Mouse (Mus musculus) frontal cortex, adult 2 months (tissue): ENCODE results near the gene Shisa2. TPM values are rescaled to one million over a fixed set of nuclear protein-coding genes. Genes with fewer than 3 reads are reported as not detected.

Experiments
- polyA plus RNA-seq: library from polyadenylated mRNA; depleted of rRNA; stranded (reverse); fragments of >200 nt; gene quantifications from 2 replicates; pipeline ENCODE4 v1.2.3, GENCODE M21; 2012; rRNA removed

Gene Shisa2
- polyA plus RNA-seq, 1 experiment, result 8.2 TPM

Other genes with a start within 250 kb of the Shisa2 start
- gene Phf11c, start 229.9 kb upstream of the Shisa2 start, polyA plus RNA-seq, result 0.56 and 0.76 TPM in 2 replicates
- 4.9 and 5.7 TPM in 2 replicates for gene Setdb2, start 184.4 kb upstream of the Shisa2 start, polyA plus RNA-seq
- gene Cab39l, start 184.3 kb upstream of the Shisa2 start, polyA plus RNA-seq, result 15.4 and 17.8 TPM in 2 replicates
- gene Cdadc1, start 27.3 kb upstream of the Shisa2 start, polyA plus RNA-seq, result 30.5 and 31.5 TPM in 2 replicates